Mouse (Mus musculus): ENCODE results near the gene Zfp281.

DNA sequence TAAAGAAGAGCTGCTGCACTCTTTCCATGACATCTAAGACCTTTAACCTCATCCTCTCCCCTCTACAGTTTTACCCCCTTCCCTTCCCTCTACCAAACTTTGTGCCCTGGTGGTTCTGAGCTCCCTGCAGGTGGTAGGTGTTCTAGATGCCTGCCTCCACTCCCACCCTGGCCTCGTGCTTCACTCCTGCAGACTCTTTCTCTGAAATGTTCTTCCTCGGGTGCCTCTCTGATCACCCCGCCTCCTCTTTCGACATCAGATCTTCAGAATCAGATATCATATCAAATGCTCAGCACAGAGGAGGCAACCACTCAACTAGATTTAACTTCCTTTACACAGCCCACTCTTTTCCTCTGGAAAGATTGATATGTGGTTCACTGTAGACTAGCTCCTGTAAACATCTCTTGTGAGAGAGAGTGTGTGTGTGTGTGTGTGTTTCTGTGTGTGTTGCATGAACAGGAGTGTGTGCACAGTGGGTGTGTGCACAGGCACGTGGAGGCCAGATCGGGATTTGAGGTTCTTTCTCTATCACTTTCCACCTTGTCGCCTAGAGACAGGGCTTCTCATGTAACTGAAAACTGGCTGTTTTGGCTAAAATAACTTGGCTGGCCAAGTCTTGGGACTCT lies 7.4 kb upstream of the Zfp281 start:
- TF ChIP-seq GATA1 (IDR thresholded peaks at IDR 0.05; ENCODE audit: borderline replicate concordance, low read length) (no peak), FLI1 (IDR thresholded peaks at IDR 0.05; ENCODE audit: low read length) (no peak)

Data from megakaryocyte, embryonic 14.5 days (primary cell).